Mouse (Mus musculus) CD8-positive naive resting alpha-beta T cell, adult 2 months (primary cell): ENCODE results near the gene Kdm5c.
"Not testable (repeated sequence)": the region's sequence is repeated elsewhere in the genome, so short reads cannot be mapped to it uniquely, and the experiment has no call there.

ENCODE experiments used
- DNase-seq, 2 experiments: peaks; one replicate each; pipeline ENCODE4 v3.0.0; 2022; ENCODE audit warnings: low read depth in 2 of 2, low spot score in 2 of 2

Kdm5c gene

GRCm38 (mm10) chrX:152284746-152285145 lies 51.9 kb downstream of the Kdm5c start:
- DNase-seq: no peak

GRCm38 (mm10) chrX:152287026-152287425 lies 54.2 kb downstream of the Kdm5c start:
- not testable (repeated sequence) for DNase-seq

GRCm38 (mm10) chrX:152306224-152306623 lies 73.4 kb downstream of the Kdm5c start:
- no peak for DNase-seq

GRCm38 (mm10) chrX:152307371-152307770 lies 74.6 kb downstream of the Kdm5c start:
- no peak for DNase-seq

GRCm38 (mm10) chrX:152307942-152308341 lies 75.1 kb downstream of the Kdm5c start:
- DNase-seq: peak in 1 of 2 experiments; percentile 2

- no peak for DNase-seq
Measured at GRCm38 (mm10) chrX:152320535-152320934, 87.7 kb downstream of the Kdm5c start.

GRCm38 (mm10) chrX:152322776-152323175 lies 90.0 kb downstream of the Kdm5c start:
- DNase-seq: no peak

- peak in 1 of 2 experiments; percentile 29 for DNase-seq
Measured at GRCm38 (mm10) chrX:152323584-152323983, 90.8 kb downstream of the Kdm5c start.
